Mouse (Mus musculus) naive thymus-derived CD4-positive, alpha-beta T cell, adult 2 months (primary cell): ENCODE data around the gene Gm21915.

Source experiments
- DNase-seq: peaks from one replicate; pipeline ENCODE4 v3.0.0-alpha.2; 2011; ENCODE audit warnings: low read depth

The Gm21915 gene

GRCm38 (mm10) chr9:40670313-40670712 is at the start of gene Gm21915:
Gene Gm21915, plus strand, starts transcription at chr9:40670613.
- no peak for DNase-seq

- DNase-seq, result no peak
These were observed 48.1 kb upstream of the Gm21915 start for GRCm38 (mm10) chr9:40622265-40622664.

GRCm38 (mm10) chr9:40622793-40623192 is 47.6 kb upstream of the Gm21915 start:
- no peak for DNase-seq

GRCm38 (mm10) chr9:40625341-40625740 is 45.1 kb upstream of the Gm21915 start:
- DNase-seq, result no peak

GRCm38 (mm10) chr9:40626566-40626965 is 43.8 kb upstream of the Gm21915 start:
- no peak for DNase-seq

- no peak for DNase-seq
These were observed 43.2 kb upstream of the Gm21915 start for GRCm38 (mm10) chr9:40627146-40627713.

- DNase-seq, result no peak
These were observed 42.0 kb upstream of the Gm21915 start for GRCm38 (mm10) chr9:40628130-40629069.

- DNase-seq, result no peak
These were observed 41.0 kb upstream of the Gm21915 start for GRCm38 (mm10) chr9:40629441-40629840.

- DNase-seq, result no peak
These were observed 39.3 kb upstream of the Gm21915 start for GRCm38 (mm10) chr9:40631101-40631500.

- no peak for DNase-seq
These were observed 38.9 kb upstream of the Gm21915 start for GRCm38 (mm10) chr9:40631505-40631904.

GRCm38 (mm10) chr9:40636054-40636453 is 34.4 kb upstream of the Gm21915 start:
- peak; percentile 75 for DNase-seq

GRCm38 (mm10) chr9:40637705-40638393 is 32.6 kb upstream of the Gm21915 start:
- no peak for DNase-seq

GRCm38 (mm10) chr9:40638394-40639049 is 31.9 kb upstream of the Gm21915 start:
- DNase-seq, result peak; percentile 50

- DNase-seq, result no peak
These were observed 30.8 kb upstream of the Gm21915 start for GRCm38 (mm10) chr9:40639536-40640187.

- no peak for DNase-seq
These were observed 29.1 kb upstream of the Gm21915 start for GRCm38 (mm10) chr9:40641318-40641717.

- no peak for DNase-seq
These were observed 27.8 kb upstream of the Gm21915 start for GRCm38 (mm10) chr9:40642470-40643220.

- DNase-seq, result no peak
These were observed 21.0 kb upstream of the Gm21915 start for GRCm38 (mm10) chr9:40649444-40649843.

- no peak for DNase-seq
These were observed 20.4 kb upstream of the Gm21915 start for GRCm38 (mm10) chr9:40649983-40650382.

- DNase-seq, result no peak
These were observed 19.1 kb upstream of the Gm21915 start for GRCm38 (mm10) chr9:40651239-40651859.

- DNase-seq, result no peak
These were observed 17.7 kb upstream of the Gm21915 start for GRCm38 (mm10) chr9:40652757-40653156.
